Mouse (Mus musculus): Measurements from ENCODE around the gene Zfyve27. TPM values are rescaled to one million over a fixed set of nuclear protein-coding genes. Genes with fewer than 3 reads are reported as not detected.

The Zfyve27 gene
- polyA plus RNA-seq, 1 experiment = 12.3 TPM

- no peak for TF ChIP-seq GATA1 (IDR thresholded peaks at IDR 0.05; ENCODE audit: low read length)
Observed at GRCm38 (mm10) chr19:42137167-42137672, 26.5 kb upstream of the Zfyve27 start.

- TF ChIP-seq GATA1 (IDR thresholded peaks at IDR 0.05; ENCODE audit: low read length) = no peak
Observed at GRCm38 (mm10) chr19:42138517-42139285, 25.1 kb upstream of the Zfyve27 start.

GRCm38 (mm10) chr19:42139724-42140517 is 23.8 kb upstream of the Zfyve27 start:
- no peak for TF ChIP-seq GATA1 (IDR thresholded peaks at IDR 0.05; ENCODE audit: low read length)

GRCm38 (mm10) chr19:42141998-42142397 is 21.8 kb upstream of the Zfyve27 start:
- TF ChIP-seq GATA1 (IDR thresholded peaks at IDR 0.05; ENCODE audit: low read length) = no peak

GRCm38 (mm10) chr19:42142757-42143156 is 21.0 kb upstream of the Zfyve27 start:
- TF ChIP-seq GATA1 (IDR thresholded peaks at IDR 0.05; ENCODE audit: low read length) = no peak

GRCm38 (mm10) chr19:42144067-42144466 is 19.7 kb upstream of the Zfyve27 start:
- no peak for TF ChIP-seq GATA1 (IDR thresholded peaks at IDR 0.05; ENCODE audit: low read length)

- no peak for TF ChIP-seq GATA1 (IDR thresholded peaks at IDR 0.05; ENCODE audit: low read length)
Observed at GRCm38 (mm10) chr19:42144541-42145167, 19.1 kb upstream of the Zfyve27 start.

GRCm38 (mm10) chr19:42145210-42145609 is 18.5 kb upstream of the Zfyve27 start:
- TF ChIP-seq GATA1 (IDR thresholded peaks at IDR 0.05; ENCODE audit: low read length) = no peak

GRCm38 (mm10) chr19:42145731-42146130 is 18.0 kb upstream of the Zfyve27 start:
- TF ChIP-seq GATA1 (IDR thresholded peaks at IDR 0.05; ENCODE audit: low read length) = no peak

GRCm38 (mm10) chr19:42146276-42147010 is 17.3 kb upstream of the Zfyve27 start:
- TF ChIP-seq GATA1 (IDR thresholded peaks at IDR 0.05; ENCODE audit: low read length) = no peak

- TF ChIP-seq GATA1 (IDR thresholded peaks at IDR 0.05; ENCODE audit: low read length) = no peak
Observed at GRCm38 (mm10) chr19:42147170-42147768, 16.5 kb upstream of the Zfyve27 start, which contains the start of gene Marveld1. TSS of gene Marveld1 (plus strand) at chr19:42147400.

GRCm38 (mm10) chr19:42147769-42148568 is 15.8 kb upstream of the Zfyve27 start:
- TF ChIP-seq GATA1 (IDR thresholded peaks at IDR 0.05; ENCODE audit: low read length) = no peak

GRCm38 (mm10) chr19:42148569-42148860 is 15.2 kb upstream of the Zfyve27 start:
- TF ChIP-seq GATA1 (IDR thresholded peaks at IDR 0.05; ENCODE audit: low read length) = no peak

- no peak for TF ChIP-seq GATA1 (IDR thresholded peaks at IDR 0.05; ENCODE audit: low read length)
Observed at GRCm38 (mm10) chr19:42151990-42152389, 11.8 kb upstream of the Zfyve27 start.

Measured in G1E-ER4 (cell line).